In the genomic region with DNA sequence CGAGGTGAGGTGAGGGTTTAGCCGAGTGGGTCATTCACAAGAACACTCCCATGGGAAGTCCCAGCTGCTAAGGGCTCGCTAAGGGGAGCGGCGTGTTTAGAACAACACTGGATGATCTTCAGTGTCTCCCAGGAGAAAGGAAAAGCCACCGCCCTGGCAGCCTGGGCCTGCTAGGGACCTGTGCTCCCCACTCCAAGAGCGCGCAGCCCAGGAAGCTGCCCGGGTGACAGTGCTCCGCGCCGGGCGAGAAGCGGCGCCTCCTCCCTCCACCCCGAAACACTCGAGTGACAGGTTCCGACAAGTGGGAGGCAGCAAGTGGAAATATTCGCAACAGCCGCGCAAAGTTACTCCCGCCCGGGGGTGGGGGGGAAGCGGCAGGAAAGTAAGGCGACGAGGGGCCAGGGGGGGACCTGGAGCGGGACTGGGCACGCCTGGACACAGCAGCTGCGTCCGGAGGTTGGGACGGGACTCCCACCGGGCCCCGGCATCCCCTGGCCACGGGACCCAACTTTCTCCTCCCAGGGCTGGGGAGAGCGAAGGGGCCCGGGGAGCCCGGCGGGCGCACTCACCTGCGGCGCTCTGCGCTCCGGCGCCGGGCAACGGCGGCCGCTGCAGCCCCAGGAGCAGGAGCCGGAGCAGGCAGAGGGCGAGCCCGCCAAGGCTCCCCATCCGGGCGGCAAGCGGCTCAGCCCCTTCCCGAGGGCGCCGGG, we compare ENCODE assay signal across 8 mouse cellular contexts. TPM values are rescaled to one million over a fixed set of nuclear protein-coding genes. Genes with fewer than 3 reads are reported as not detected.
DNase-seq lines count a peak whose midpoint lies in the region; ATAC-seq and TF ChIP-seq lines count a peak whose summit lies in the region.

No protein-coding gene starts in this region.

- TF ChIP-seq POLR2A in cortical plate, adult 2 months (IDR thresholded peaks at IDR 0.05; ENCODE audit: extremely low read depth, insufficient read depth, low read length) = no peak

- peak overlapping the region; percentile 51 for H3K4me3 ChIP-seq in kidney, embryonic 14.5 days (ENCODE audit: low read length)
- H3K4me3 ChIP-seq in cortical plate, adult 2 months (ENCODE audit: insufficient read depth, low read length) = peak overlapping the region; percentile 92
- H3K4me3 ChIP-seq in forebrain, postnatal 0 days (ENCODE audit: low read depth, low read length) = peak overlapping the region; percentile 62
- peak overlapping the region; percentile 63 for H3K4me3 ChIP-seq in limb, embryonic 12.5 days (replicated peaks)

- peak; percentile 20; the same call in 1 of the 2 replicates for ATAC-seq in kidney, embryonic 14.5 days (ENCODE audit: low FRiP score, low TSS enrichment)
- peak; percentile 11 for ATAC-seq in forebrain, postnatal 0 days
- ATAC-seq in limb, embryonic 12.5 days (ENCODE audit: insufficient number of reproducible peaks, insufficient read depth, low FRiP score, low TSS enrichment, low read depth) = no peak

- H3K9me3 ChIP-seq in kidney, embryonic 14.5 days (ENCODE audit: control insufficient read depth, low read length) = no peaks in the 10 kb centered on the region
- H3K9me3 ChIP-seq in forebrain, postnatal 0 days (ENCODE audit: low read length) = no peaks in the 10 kb centered on the region
- no peaks in the 10 kb centered on the region for H3K9me3 ChIP-seq in limb, embryonic 12.5 days

- no peak for DNase-seq in kidney, postnatal 25 days
- DNase-seq in forebrain, postnatal 0 days = peak; percentile 36
- peak; percentile 32 for DNase-seq in retina, embryonic 14.5 days (ENCODE audit: low spot score)
- DNase-seq in testis, postnatal 14 days (ENCODE audit: low spot score) = no peak
- no peak for DNase-seq in kidney, adult 9 months

- under 1% methylated on average over 42 of the region's 57 CpGs for WGBS in kidney, embryonic 14.5 days
- under 1% methylated on average over 53 of the region's 57 CpGs for WGBS in forebrain, postnatal 0 days
- under 1% methylated on average over 49 of the region's 57 CpGs for WGBS in limb, embryonic 12.5 days

- no peak for TF ChIP-seq CTCF in cortical plate, adult 2 months (IDR thresholded peaks at IDR 0.05; ENCODE audit: extremely low read depth, insufficient read depth, low read length)
- TF ChIP-seq CTCF in forebrain, postnatal 0 days (IDR thresholded peaks at IDR 0.05; ENCODE audit: low read depth) = no peak

- peaks cover 57% of the 10 kb centered on the region for H3K27me3 ChIP-seq in kidney, embryonic 14.5 days (ENCODE audit: control insufficient read depth, insufficient read depth, low read length)
- H3K27me3 ChIP-seq in forebrain, postnatal 0 days (ENCODE audit: insufficient read depth, low read length) = 0 out of 2 replicates have a peak, but pooled peaks cover 9% of the 10 kb centered on the region
- H3K27me3 ChIP-seq in limb, embryonic 12.5 days = peaks cover 70% of the 10 kb centered on the region

- no peak overlapping the region for H3K27ac ChIP-seq in kidney, embryonic 14.5 days (ENCODE audit: low read depth, low read length)
- 0 out of 2 replicates have a peak overlapping the region, but pooled peaks have one; percentile 7 for H3K27ac ChIP-seq in cortical plate, adult 2 months (ENCODE audit: insufficient read depth, low read length)
- H3K27ac ChIP-seq in forebrain, postnatal 0 days (ENCODE audit: low read depth, low read length) = peak overlapping the region; percentile 40; the same call in 1 of the 2 replicates
- H3K27ac ChIP-seq in limb, embryonic 12.5 days = no peak overlapping the region

- peak overlapping the region; percentile 97 for H3K4me2 ChIP-seq in kidney, embryonic 14.5 days (replicated peaks; ENCODE audit: low read depth, low read length)
- H3K4me2 ChIP-seq in forebrain, postnatal 0 days (ENCODE audit: low read depth) = peak overlapping the region; percentile 93
- peak overlapping the region; percentile 98 for H3K4me2 ChIP-seq in limb, embryonic 12.5 days

- H3K4me1 ChIP-seq in kidney, embryonic 14.5 days (ENCODE audit: control insufficient read depth, insufficient read depth, low read length) = 0 out of 2 replicates have a peak, but pooled peaks cover 12% of the 10 kb centered on the region
- H3K4me1 ChIP-seq in cortical plate, adult 2 months (ENCODE audit: control insufficient read depth, insufficient read depth, low read length) = peaks cover 5% of the 10 kb centered on the region; the same call in 1 of the 2 replicates
- H3K4me1 ChIP-seq in forebrain, postnatal 0 days (ENCODE audit: insufficient read depth) = peaks cover 8% of the 10 kb centered on the region; the same call in 1 of the 2 replicates
- H3K4me1 ChIP-seq in limb, embryonic 12.5 days (replicated peaks) = peaks cover 34% of the 10 kb centered on the region

- no peaks in the 10 kb centered on the region for H3K36me3 ChIP-seq in kidney, embryonic 14.5 days (ENCODE audit: control insufficient read depth, insufficient read depth, low read length)
- no peaks in the 10 kb centered on the region for H3K36me3 ChIP-seq in forebrain, postnatal 0 days (ENCODE audit: insufficient read depth)
- H3K36me3 ChIP-seq in limb, embryonic 12.5 days = no peaks in the 10 kb centered on the region

- peak overlapping the region; percentile 57 for H3K9ac ChIP-seq in kidney, embryonic 14.5 days (ENCODE audit: low read depth, low read length)
- peak overlapping the region; percentile 64 for H3K9ac ChIP-seq in forebrain, postnatal 0 days
- H3K9ac ChIP-seq in limb, embryonic 12.5 days (replicated peaks) = peak overlapping the region; percentile 70

RNA-seq across cellular contexts. Expression of a gene that starts 0.6 kb away (rescaled TPM):
- 3.6 and 4.6 TPM in 2 replicates for polyA plus RNA-seq in kidney, embryonic 14.5 days (2014; fragmentation: Nextera tagmentation; extraction: Ambion mirVana)
- 22.9 and 24.0 TPM in 2 replicates for polyA plus RNA-seq in cortical plate, adult 2 months (2012; rRNA removed)
- 40.8 and 58.4 TPM in 2 replicates for total RNA-seq in forebrain, postnatal 0 days (2014; rRNA removed)
- polyA plus RNA-seq in forebrain, postnatal 0 days (2015; fragmentation: Nextera tagmentation; extraction: Ambion mirVana) = 6.8 and 12.0 TPM in 2 replicates
- 4.0 and 4.7 TPM in 2 replicates for polyA plus RNA-seq in limb, embryonic 12.5 days (2016; fragmentation: Nextera tagmentation; extraction: Ambion mirVana)

Comparison
In these comparisons a context has a peak if more than half of its experiments do, and no peak if none do; other contexts are left out.
1. H3K27ac ChIP-seq: peak in cortical plate, adult 2 months (single experiment) and forebrain, postnatal 0 days (single experiment); none in kidney, embryonic 14.5 days (single experiment) and limb, embryonic 12.5 days (single experiment).
2. DNase-seq: peak in forebrain, postnatal 0 days (single experiment) and retina, embryonic 14.5 days (single experiment); none in kidney, postnatal 25 days (0 of 2), testis, postnatal 14 days (single experiment) and kidney, adult 9 months (single experiment).
3. Peak in every context shown above with its lines, with median percentiles within 50 percentile points of each other: H3K4me2 ChIP-seq, H3K4me3 ChIP-seq and H3K9ac ChIP-seq.